Mouse (Mus musculus) MEL (cell line): ENCODE results near the gene Xylb. TPM values are rescaled to one million over a fixed set of nuclear protein-coding genes. Genes with fewer than 3 reads are reported as not detected.

Experiments used
- DNase-seq: peaks from one replicate; pipeline ENCODE4 v3.0.0; 2011; ENCODE audit warnings: low read depth, low spot score
- H3K27ac ChIP-seq: 2 replicates; pipeline ENCODE4 v1.5.1; 2012; ENCODE audit warnings: low read depth, mild to moderate bottlenecking, control low read depth, low read length, moderate library complexity; ENCODE audit not compliant: control insufficient read depth
- H3K27me3 ChIP-seq, 2 experiments: fragments of 150-350 bp in 1 of 2; sonication (generic) in 1 of 2; 2 replicates each; pipeline ENCODE4 v1.6.1; 2012; ENCODE audit warnings: low read length in 2 of 2, mild to moderate bottlenecking in 2 of 2, improper control_type of control experiment in 1 of 2, moderate library complexity in 1 of 2; ENCODE audit not compliant: insufficient read depth in 2 of 2, control insufficient read depth in 1 of 2
- H3K36me3 ChIP-seq, 2 experiments: 2 replicates each; pipeline ENCODE4 v1.6.1; 2012 to 2014; ENCODE audit warnings: low read length in 2 of 2, improper control_type of control experiment in 1 of 2, inconsistent platforms in 1 of 2, mild to moderate bottlenecking in 1 of 2; ENCODE audit not compliant: insufficient read depth in 2 of 2, control insufficient read depth in 1 of 2
- H3K4me1 ChIP-seq, 2 experiments: fragments of 150-350 bp in 1 of 2; sonication (generic) in 1 of 2; 2 replicates each; pipeline ENCODE4 v1.6.1; 2012; ENCODE audit warnings: low read length in 2 of 2, improper control_type of control experiment in 1 of 2, mild to moderate bottlenecking in 1 of 2; ENCODE audit not compliant: insufficient read depth in 2 of 2, control insufficient read depth in 1 of 2
- H3K4me3 ChIP-seq, 2 experiments: fragments of 150-350 bp in 1 of 2; sonication (generic) in 1 of 2; 2 replicates each; pipeline ENCODE4 v1.5.1; 2012; ENCODE audit warnings: low read depth in 2 of 2, low read length in 2 of 2, mild to moderate bottlenecking in 2 of 2, moderate library complexity in 2 of 2, control low read depth in 1 of 2, improper control_type of control experiment in 1 of 2; ENCODE audit not compliant: control insufficient read depth in 1 of 2, insufficient read depth in 1 of 2
- H3K79me2 ChIP-seq: 2 replicates; pipeline ENCODE4 v1.6.1; 2012; ENCODE audit warnings: mild to moderate bottlenecking, low read length, moderate library complexity; ENCODE audit not compliant: control insufficient read depth, poor library complexity, insufficient read depth
- H3K9ac ChIP-seq: 2 replicates; pipeline ENCODE4 v1.6.1; 2012; ENCODE audit warnings: low read depth, mild to moderate bottlenecking, control low read depth, low read length, moderate library complexity; ENCODE audit not compliant: control insufficient read depth, poor library complexity, severe bottlenecking
- H3K9me3 ChIP-seq: fragments of 150-350 bp; sonication (generic); replicated peaks from 2 replicates; pipeline ENCODE4 v1.6.1; 2012; ENCODE audit warnings: mild to moderate bottlenecking, low read length, improper control_type of control experiment, moderate library complexity; ENCODE audit not compliant: insufficient read depth
- BHLHE40 ChIP-seq: IDR thresholded peaks from 2 replicates; pipeline ENCODE4 v1.6.1; 2012; ENCODE audit warnings: low read depth, mild to moderate bottlenecking, inconsistent platforms, low read length, improper control_type of control experiment, borderline replicate concordance
- CHD1 ChIP-seq: IDR thresholded peaks from 2 replicates; pipeline ENCODE4 v1.6.1; 2012; ENCODE audit warnings: low read depth, mild to moderate bottlenecking, inconsistent platforms, low read length, improper control_type of control experiment
- CHD2 ChIP-seq: IDR thresholded peaks from 2 replicates; pipeline ENCODE4 v1.6.1; 2011; ENCODE audit warnings: low read length, improper control_type of control experiment
- CTCF ChIP-seq, 3 experiments: IDR thresholded peaks in 2 of 3; conservative IDR thresholded peaks in 1 of 3; 2 replicates each; pipeline ENCODE4 v1.5.1; 2011 to 2012; ENCODE audit warnings: low read length in 3 of 3, low read depth in 2 of 3, mild to moderate bottlenecking in 2 of 3, improper control_type of control experiment in 1 of 3, inconsistent platforms in 1 of 3, mixed read lengths in 1 of 3, moderate library complexity in 1 of 3; ENCODE audit not compliant: control insufficient read depth in 1 of 3, insufficient read depth in 1 of 3, poor library complexity in 1 of 3, severe bottlenecking in 1 of 3
- ELF1 ChIP-seq: IDR thresholded peaks from 2 replicates; pipeline ENCODE4 v1.6.1; 2014; ENCODE audit warnings: low read depth, mild to moderate bottlenecking, inconsistent platforms, low read length, improper control_type of control experiment, moderate library complexity
- EP300 ChIP-seq, 2 experiments: IDR thresholded peaks; 2 replicates each; pipeline ENCODE4 v1.6.1; 2011; ENCODE audit warnings: improper control_type of control experiment in 2 of 2, low read length in 2 of 2, low read depth in 1 of 2, mild to moderate bottlenecking in 1 of 2
- GABPA ChIP-seq: IDR thresholded peaks from 2 replicates; pipeline ENCODE4 v1.6.1; 2012; ENCODE audit warnings: low read depth, mild to moderate bottlenecking, inconsistent platforms, low read length, improper control_type of control experiment, moderate library complexity
- KAT2A ChIP-seq: conservative IDR thresholded peaks from 2 replicates; pipeline ENCODE4 v1.6.1; 2012; ENCODE audit warnings: low read depth, low read length, improper control_type of control experiment, inconsistent platforms
- MAX ChIP-seq: IDR thresholded peaks from 2 replicates; pipeline ENCODE4 v1.6.1; 2011; ENCODE audit warnings: low read length, improper control_type of control experiment
- MAZ ChIP-seq: IDR thresholded peaks from 2 replicates; pipeline ENCODE4 v1.6.1; 2012; ENCODE audit warnings: low read depth, mild to moderate bottlenecking, inconsistent platforms, low read length, improper control_type of control experiment
- MEF2A ChIP-seq: IDR thresholded peaks from 2 replicates; pipeline ENCODE4 v1.6.1; 2014; ENCODE audit warnings: low read depth, mild to moderate bottlenecking, inconsistent platforms, low read length, improper control_type of control experiment; ENCODE audit not compliant: poor library complexity, insufficient replicate concordance, severe bottlenecking; ENCODE audit errors: extremely low read depth
- MXI1 ChIP-seq: IDR thresholded peaks from 2 replicates; pipeline ENCODE4 v1.6.1; 2011; ENCODE audit warnings: mild to moderate bottlenecking, low read depth, low read length, improper control_type of control experiment
- MYB ChIP-seq: IDR thresholded peaks from 2 replicates; pipeline ENCODE4 v1.6.1; 2011; ENCODE audit warnings: mild to moderate bottlenecking, low read depth, low read length, improper control_type of control experiment
- NRF1 ChIP-seq: IDR thresholded peaks from 2 replicates; pipeline ENCODE4 v1.6.1; 2014; ENCODE audit warnings: low read depth, mild to moderate bottlenecking, inconsistent platforms, low read length, improper control_type of control experiment, moderate library complexity; ENCODE audit not compliant: poor library complexity, insufficient read depth, severe bottlenecking
- POLR2AphosphoS2 ChIP-seq: IDR thresholded peaks from 2 replicates; pipeline ENCODE4 v1.6.1; 2011; ENCODE audit warnings: low read length, improper control_type of control experiment
- POLR2AphosphoS5 ChIP-seq: IDR thresholded peaks from 2 replicates; pipeline ENCODE4 v1.6.1; 2012; ENCODE audit warnings: low read depth, borderline replicate concordance, mild to moderate bottlenecking, inconsistent platforms, low read length, moderate library complexity, mixed read lengths
- RAD21 ChIP-seq: IDR thresholded peaks from 2 replicates; pipeline ENCODE4 v1.6.1; 2011; ENCODE audit warnings: mild to moderate bottlenecking, low read depth, low read length, improper control_type of control experiment
- SIN3A ChIP-seq: IDR thresholded peaks from 2 replicates; pipeline ENCODE4 v1.6.1; 2012; ENCODE audit warnings: low read length, improper control_type of control experiment, inconsistent platforms
- TAL1 ChIP-seq: IDR thresholded peaks from 2 replicates; pipeline ENCODE4 v1.6.1; 2012; ENCODE audit warnings: mild to moderate bottlenecking, inconsistent platforms, low read length, moderate library complexity, mixed read lengths
- TBP ChIP-seq: IDR thresholded peaks from 2 replicates; pipeline ENCODE4 v1.8.0; 2011; ENCODE audit warnings: low read depth, low read length, improper control_type of control experiment
- UBTF ChIP-seq: IDR thresholded peaks from 2 replicates; pipeline ENCODE4 v1.6.1; 2012; ENCODE audit warnings: low read depth, mild to moderate bottlenecking, inconsistent platforms, low read length, improper control_type of control experiment, moderate library complexity, borderline replicate concordance; ENCODE audit not compliant: insufficient read depth
- USF1 ChIP-seq: IDR thresholded peaks from 2 replicates; pipeline ENCODE4 v1.6.1; 2014; ENCODE audit warnings: low read depth, mild to moderate bottlenecking, inconsistent platforms, low read length, improper control_type of control experiment, moderate library complexity
- USF2 ChIP-seq, 2 experiments: IDR thresholded peaks; 2 replicates each; pipeline ENCODE4 v1.6.1; 2011 to 2012; ENCODE audit warnings: improper control_type of control experiment in 2 of 2, low read length in 2 of 2, borderline replicate concordance in 1 of 2, inconsistent platforms in 1 of 2, low read depth in 1 of 2, mild to moderate bottlenecking in 1 of 2; ENCODE audit not compliant: insufficient read depth in 1 of 2
- ZKSCAN1 ChIP-seq: IDR thresholded peaks from 2 replicates; pipeline ENCODE4 v1.6.1; 2012; ENCODE audit warnings: low read depth, mild to moderate bottlenecking, inconsistent platforms, low read length, improper control_type of control experiment, moderate library complexity
- polyA plus RNA-seq, 2 experiments: library from polyadenylated mRNA; stranded (reverse) in 1 of 2; unstranded in 1 of 2; fragments of >175 nt in 1 of 2; fragments of >200 nt in 1 of 2; gene quantifications; 2 replicates each; pipeline versions ENCODE4 v1.2.1 to v1.2.4; 2012; ENCODE audit warnings: low replicate concordance in 2 of 2, low read depth in 1 of 2; ENCODE audit not compliant: insufficient read length in 2 of 2, insufficient read depth in 1 of 2, missing spikeins in 1 of 2
- total RNA-seq: library from RNA; depleted of rRNA; stranded (reverse); fragments of 300-350 nt; gene quantifications from 2 replicates; pipeline ENCODE4 v1.2.3, GENCODE M21; 2012

Gene Xylb
- total and polyA plus RNA-seq, 3 experiments = 3.8 to 12.9 TPM; not detected in 1

- H3K9ac ChIP-seq = peak overlapping the region; percentile 95
Observed at GRCm38 (mm10) chr9:119321392-119322229, 35.6 kb upstream of the Xylb start.

DNA sequence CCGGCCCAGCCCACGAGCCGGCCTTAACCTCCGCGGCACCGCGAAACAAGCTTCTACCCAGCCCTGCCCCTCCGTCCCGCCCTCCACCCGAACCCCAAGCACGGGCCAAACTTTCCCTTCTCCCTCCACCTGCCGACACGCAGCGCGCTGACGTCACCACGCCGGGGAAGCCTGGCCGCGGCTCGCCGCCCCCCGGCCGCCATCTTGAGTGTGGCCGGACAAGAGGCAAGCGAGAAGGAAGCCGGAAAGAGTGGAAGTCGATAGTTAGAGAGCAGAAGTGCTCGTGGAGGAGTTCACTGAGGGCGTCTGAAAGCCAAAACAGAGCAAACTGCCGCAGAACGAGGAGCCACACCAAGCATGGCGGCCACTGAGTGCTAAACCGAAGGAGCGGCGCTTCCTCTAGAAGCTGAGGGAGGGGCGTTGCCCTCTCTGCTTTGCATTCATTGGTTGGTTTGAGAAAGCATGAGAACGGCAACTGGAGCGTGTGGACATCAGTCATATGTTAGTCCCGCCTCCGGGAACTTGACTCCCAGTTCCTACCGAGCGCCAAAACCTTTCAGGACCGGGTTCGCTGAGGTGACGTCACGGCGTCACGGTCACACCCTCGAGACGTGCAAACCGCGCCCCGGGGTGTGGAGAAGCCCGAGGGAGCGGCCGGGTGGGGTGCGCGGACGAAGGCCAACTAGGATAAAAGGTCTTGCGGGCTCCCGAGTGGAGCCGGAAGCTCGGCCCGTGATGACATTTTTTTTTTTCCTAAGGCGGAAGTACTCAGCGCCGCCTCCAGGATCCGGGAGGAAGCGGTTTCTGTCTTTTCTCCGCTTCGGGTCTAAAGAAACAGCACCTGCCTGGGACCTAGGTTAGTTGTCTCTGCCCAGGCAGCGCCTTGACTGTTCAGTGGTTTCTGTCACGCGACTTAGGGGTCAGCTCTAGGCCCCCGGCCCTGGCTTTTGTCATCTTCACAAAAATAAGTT is 34.6 kb upstream of the Xylb start, which contains the start of gene Oxsr1:
Oxsr1 (minus strand) TSS at position 139 of the 971 bp plus-strand sequence.
- H3K9ac ChIP-seq = peak within 1 kb of the TSS; percentile 95
- H3K4me1 ChIP-seq = peaks cover 4 to 10% of the 10 kb centered on the region in 2 experiments
- no peaks in the 10 kb centered on the region for H3K9me3 ChIP-seq
- peak within 1 kb of the TSS; percentile 76 to 84 for H3K4me3 ChIP-seq
- H3K79me2 ChIP-seq = peaks cover 41% of the 10 kb centered on the region
- H3K27ac ChIP-seq = peak within 1 kb of the TSS; percentile 97
- peaks cover 0 to 15% of the 10 kb centered on the region in 2 experiments; a peak in 2 of 4 replicates for H3K36me3 ChIP-seq
- peak; percentile 100 for DNase-seq
- no peaks in the 10 kb centered on the region for H3K27me3 ChIP-seq
- no peak for TF ChIP-seq USF2 (IDR thresholded peaks at IDR 0.05; ENCODE audit: borderline replicate concordance in 1 of 2, insufficient read depth in 1 of 2, low read depth in 1 of 2, low read length in 2 of 2)
- TF ChIP-seq USF1 = peak; percentile 34; the same call in 1 of the 2 replicates
- no peak for TF ChIP-seq MYB
- peak in 1 of 2 experiments; percentile 45; a peak in 1 of 4 replicates for TF ChIP-seq EP300 (IDR thresholded peaks at IDR 0.05; ENCODE audit: low read depth in 1 of 2, low read length in 2 of 2)
- TF ChIP-seq UBTF = no peak
- TF ChIP-seq RAD21 = no peak
- TF ChIP-seq SIN3A = peak; percentile 91
- peak; percentile 53 for TF ChIP-seq NRF1
- TF ChIP-seq POLR2AphosphoS5 = no peak
- peak; percentile 66; the same call in 1 of the 2 replicates for TF ChIP-seq KAT2A
- no peak; the same call in 1 of the 2 replicates for TF ChIP-seq ZKSCAN1
- peak; percentile 81 for TF ChIP-seq ELF1
- peak; percentile 43; the same call in 1 of the 2 replicates for TF ChIP-seq POLR2AphosphoS2
- TF ChIP-seq CTCF (IDR thresholded peaks at IDR 0.05 in 2 of 3, conservative IDR thresholded peaks at IDR 0.05 in 1 of 3; ENCODE audit: control insufficient read depth in 1 of 3, insufficient read depth in 1 of 3, low read depth in 2 of 3, low read length in 3 of 3, poor library complexity in 1 of 3, severe bottlenecking in 1 of 3) = peak in 2 of 3 experiments; percentile 28 to 44; a peak in 4 of 6 replicates
- peak; percentile 83 for TF ChIP-seq MAZ
- TF ChIP-seq MEF2A = 0 out of 2 replicates have a peak, but pooled peaks have one; percentile 14
- peak; percentile 85 for TF ChIP-seq BHLHE40
- TF ChIP-seq GABPA = no peak
- TF ChIP-seq MXI1 = peak; percentile 66
- TF ChIP-seq TBP = peak; percentile 30; the same call in 1 of the 2 replicates
- TF ChIP-seq CHD2 = peak; percentile 74
- TF ChIP-seq TAL1 = no peak
- TF ChIP-seq CHD1 = no peak

More at GRCm38 (mm10) chr9:119321392-119322229, 35.6 kb upstream of the Xylb start:
- no peaks in the 10 kb centered on the region for H3K9me3 ChIP-seq
- peak; percentile 45 for DNase-seq
- peak overlapping the region; percentile 97 for H3K27ac ChIP-seq
- peaks cover 48% of the 10 kb centered on the region for H3K79me2 ChIP-seq
- peak overlapping the region; percentile 66 to 84 for H3K4me3 ChIP-seq
- H3K4me1 ChIP-seq = peaks cover 4 to 9% of the 10 kb centered on the region in 2 experiments
- no peaks in the 10 kb centered on the region for H3K27me3 ChIP-seq
- TF ChIP-seq MAX (0 out of 2 replicates have a peak, but pooled peaks have one; percentile 10), MEF2A (no peak), SIN3A (peak; percentile 17; the same call in 1 of the 2 replicates)
- peaks cover 0 to 15% of the 10 kb centered on the region in 2 experiments; a peak in 2 of 4 replicates for H3K36me3 ChIP-seq
